Mouse (Mus musculus) olfactory bulb, adult 2 months (tissue): ENCODE data around the gene Dapl1.

Source experiments
- CTCF ChIP-seq: fragments of 200-500 bp; IDR thresholded peaks from 2 replicates; pipeline ENCODE4 v1.5.1; 2012; ENCODE audit warnings: low read depth, mild to moderate bottlenecking, low read length, moderate library complexity; ENCODE audit not compliant: insufficient read depth
- POLR2A ChIP-seq: fragments of 200-500 bp; IDR thresholded peaks from 2 replicates; pipeline ENCODE4 v1.6.1; 2012; ENCODE audit warnings: mild to moderate bottlenecking, low read depth, low read length, moderate library complexity; ENCODE audit not compliant: insufficient read depth

DNA sequence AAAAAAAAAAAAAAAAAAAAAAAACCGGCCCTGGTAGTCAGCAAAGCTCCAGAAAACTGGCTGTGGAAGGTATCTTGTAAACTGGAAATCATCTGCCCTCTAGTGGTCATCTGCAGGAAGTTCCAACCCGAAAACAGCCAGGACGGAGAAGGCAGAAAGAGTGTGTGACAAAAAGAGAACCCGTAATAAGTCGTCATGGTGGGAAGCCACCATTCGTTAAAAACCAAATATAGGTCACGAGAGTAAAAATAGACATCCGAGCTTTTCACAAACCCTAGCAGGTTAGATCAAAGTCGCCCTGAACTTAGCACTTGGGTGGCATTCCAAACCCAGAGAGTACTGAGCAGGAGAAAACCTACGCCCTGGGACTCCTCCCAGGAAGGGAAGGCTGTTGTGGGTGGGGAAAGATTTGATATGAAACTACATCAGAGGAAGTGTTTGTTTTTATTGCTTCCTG is 45.9 kb upstream of the Dapl1 start:
- TF ChIP-seq CTCF, result no peak
- TF ChIP-seq POLR2A, result no peak
